Comparison of ENCODE assay signal across 8 mouse cellular contexts in the genomic region with DNA sequence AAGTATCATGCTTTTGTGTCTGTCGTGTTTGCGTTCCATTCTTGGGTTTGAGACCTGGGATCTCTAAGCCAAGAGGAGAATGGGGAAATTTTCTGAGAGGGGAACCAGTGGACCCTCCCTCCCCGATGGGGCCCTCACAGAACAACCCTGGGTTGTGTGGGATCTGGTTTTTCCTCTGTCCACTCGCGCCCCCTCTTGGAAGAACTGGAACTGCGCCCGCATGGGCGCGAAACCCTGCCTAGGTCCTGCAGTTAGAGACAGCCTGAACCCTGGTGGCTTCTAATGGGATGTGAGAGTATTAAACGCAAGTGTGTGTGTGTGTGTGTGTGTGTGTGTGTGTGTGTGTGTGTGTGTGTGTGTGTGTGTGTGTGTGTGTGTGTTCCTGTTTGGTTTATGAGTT. TPM values are rescaled to one million over a fixed set of nuclear protein-coding genes. Genes with fewer than 3 reads are reported as not detected.
DNase-seq lines count a peak whose midpoint lies in the region; ATAC-seq and TF ChIP-seq lines count a peak whose summit lies in the region.

No protein-coding gene starts in this region.

- H3K9me3 ChIP-seq in lung, embryonic 14.5 days (ENCODE audit: low read depth, low read length) = no peaks in the 10 kb centered on the region

- no peak for TF ChIP-seq POLR2A in brain, embryonic 14.5 days (IDR thresholded peaks at IDR 0.05; ENCODE audit: borderline replicate concordance, extremely low read depth, insufficient read depth, insufficient read length, poor library complexity, severe bottlenecking)

- ATAC-seq in lung, embryonic 14.5 days (ENCODE audit: insufficient read depth) = peak; percentile 33; the same call in 1 of the 2 replicates

- no peak overlapping the region for H3K9ac ChIP-seq in lung, embryonic 14.5 days

- TF ChIP-seq CTCF in brain, embryonic 14.5 days (IDR thresholded peaks at IDR 0.05; ENCODE audit: borderline replicate concordance, extremely low read depth, insufficient read depth, insufficient read length) = peak; percentile 67
- TF ChIP-seq CTCF in lung, embryonic 14.5 days (IDR thresholded peaks at IDR 0.05; ENCODE audit: low read depth) = peak; percentile 78

- H3K27ac ChIP-seq in lung, embryonic 14.5 days (ENCODE audit: low read depth) = peak overlapping the region; percentile 83

- H3K27me3 ChIP-seq in lung, embryonic 14.5 days (ENCODE audit: insufficient read depth, low read length) = no peaks in the 10 kb centered on the region

- peak overlapping the region; percentile 43; the same call in 1 of the 2 replicates for H3K4me2 ChIP-seq in lung, embryonic 14.5 days

- H3K4me1 ChIP-seq in lung, embryonic 14.5 days (ENCODE audit: insufficient read depth) = peaks cover 38% of the 10 kb centered on the region

- H3K4me3 ChIP-seq in lung, embryonic 14.5 days (ENCODE audit: low read depth, low read length) = no peak overlapping the region

- peaks cover 3% of the 10 kb centered on the region; the same call in 1 of the 2 replicates for H3K36me3 ChIP-seq in lung, embryonic 14.5 days (ENCODE audit: insufficient read depth)

- peak; percentile 51 to 69 for DNase-seq in right cerebral cortex, postnatal 10 days (ENCODE audit: low spot score in 2 of 2)
- DNase-seq in right cerebral cortex, postnatal 36 days (ENCODE audit: low spot score in 2 of 2) = no peak
- peak; percentile 68 for DNase-seq in brain, embryonic 14.5 days (ENCODE audit: low read depth)
- DNase-seq in heart, adult 18-20 months = peak; percentile 67 to 82
- DNase-seq in kidney, adult 11 months = peak; percentile 67
- peak; percentile 90 for DNase-seq in lung, embryonic 14.5 days
- peak; percentile 85 for DNase-seq in retina, postnatal 1 day
- DNase-seq in layer of hippocampus, postnatal 36 days = no peak

- WGBS in lung, embryonic 14.5 days = 32% methylated on average over 10 of the region's 10 CpGs

RNA-seq across cellular contexts. Expression of a gene that starts 6.4 kb away (rescaled TPM):
- polyA plus RNA-seq in brain, embryonic 14.5 days (2012; rRNA removed) = 126 TPM in 2 replicates
- total RNA-seq in heart, adult 18-20 months (2021) = 10 to 100 TPM; 63.7 to 75.1 TPM
- 122 and 123 TPM in 2 replicates for polyA plus RNA-seq in lung, embryonic 14.5 days (2014; fragmentation: Nextera tagmentation; extraction: Ambion mirVana)
- total RNA-seq in layer of hippocampus, postnatal 36 days (2021) = 10 to 100 TPM; 15.3 to 19.8 TPM

RNA-seq across cellular contexts. Expression of a gene that starts 11.5 kb away (rescaled TPM):
- 4.3 and 4.8 TPM in 2 replicates for polyA plus RNA-seq in brain, embryonic 14.5 days (2012; rRNA removed)
- total RNA-seq in heart, adult 18-20 months (2021) = 10 to 100 TPM; 11.9 to 15.2 TPM
- polyA plus RNA-seq in lung, embryonic 14.5 days (2014; fragmentation: Nextera tagmentation; extraction: Ambion mirVana) = 51.4 and 59.6 TPM in 2 replicates
- total RNA-seq in layer of hippocampus, postnatal 36 days (2021) = 1 to 10 TPM; 1.7 to 2.7 TPM

RNA-seq across cellular contexts. Expression of a gene that starts 55.6 kb away (rescaled TPM):
- polyA plus RNA-seq in brain, embryonic 14.5 days (2012; rRNA removed) = 19.7 and 22.9 TPM in 2 replicates
- total RNA-seq in heart, adult 18-20 months (2021) = 10 to 100 TPM; 15.8 to 16.4 TPM
- 28.5 and 32.7 TPM in 2 replicates for polyA plus RNA-seq in lung, embryonic 14.5 days (2014; fragmentation: Nextera tagmentation; extraction: Ambion mirVana)
- total RNA-seq in layer of hippocampus, postnatal 36 days (2021) = 10 to 100 TPM; 19.7 to 22.9 TPM

Comparison
In these comparisons a context has a peak if more than half of its experiments do, and no peak if none do; other contexts are left out.
1. DNase-seq: peak in right cerebral cortex, postnatal 10 days (2 of 2), brain, embryonic 14.5 days (single experiment), heart, adult 18-20 months (2 of 2), kidney, adult 11 months (single experiment), lung, embryonic 14.5 days (single experiment) and retina, postnatal 1 day (single experiment); none in right cerebral cortex, postnatal 36 days (0 of 2) and layer of hippocampus, postnatal 36 days (0 of 2).